Mouse (Mus musculus) kidney, postnatal 10 days (tissue): Measurements from ENCODE around the gene Rap1a.

ENCODE experiments used
- DNase-seq: peaks from one replicate; pipeline ENCODE4 v3.0.0; 2021; ENCODE audit warnings: mixed read lengths

Gene Rap1a

DNA sequence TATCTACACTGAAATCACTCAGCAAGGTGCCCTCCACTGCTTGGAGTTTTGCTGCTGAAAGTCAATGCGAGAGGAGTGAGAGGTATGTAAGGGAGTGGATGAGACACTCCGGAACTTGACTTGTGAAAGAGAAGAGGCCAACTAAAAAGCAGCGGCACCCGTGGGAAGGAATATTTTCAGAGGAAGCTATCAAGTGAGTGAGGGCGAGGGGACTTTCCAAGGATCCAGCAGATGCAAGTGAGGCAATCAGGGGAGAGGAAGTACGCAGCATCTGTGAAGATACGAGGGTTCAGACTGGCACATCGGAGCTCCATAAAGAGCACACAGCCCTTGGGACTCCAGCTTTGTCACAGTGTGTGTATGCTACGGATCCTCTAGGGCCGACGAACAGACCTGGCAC lies 2.5 kb upstream of the Rap1a start:
- DNase-seq, result no peak

DNA sequence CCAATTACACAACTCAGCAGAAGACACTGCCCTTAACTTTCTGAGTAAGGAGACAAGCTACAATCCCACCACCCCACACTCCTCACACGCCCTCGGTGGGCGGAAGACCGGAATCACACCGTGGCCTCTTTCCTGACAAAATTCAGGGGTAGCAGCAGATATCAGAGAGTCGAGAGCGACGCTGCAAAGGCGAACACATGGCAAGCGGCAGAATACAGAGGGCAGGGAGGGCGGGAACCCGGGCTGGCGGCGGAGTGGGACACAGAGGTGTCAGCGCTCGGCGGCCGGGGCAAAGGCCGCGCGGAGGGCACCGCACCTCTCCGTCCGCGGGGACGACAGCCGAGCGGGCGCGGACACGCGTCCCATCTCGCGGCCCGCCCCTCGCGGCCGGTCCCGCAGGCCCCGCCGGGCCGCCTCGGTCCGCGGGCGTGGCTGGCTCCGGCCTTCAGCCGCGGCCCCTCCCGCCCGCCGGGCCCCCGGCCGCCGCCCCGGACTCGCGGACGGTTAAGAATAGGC lies 403 bp downstream of the Rap1a start:
- peak; percentile 60 for DNase-seq

DNA sequence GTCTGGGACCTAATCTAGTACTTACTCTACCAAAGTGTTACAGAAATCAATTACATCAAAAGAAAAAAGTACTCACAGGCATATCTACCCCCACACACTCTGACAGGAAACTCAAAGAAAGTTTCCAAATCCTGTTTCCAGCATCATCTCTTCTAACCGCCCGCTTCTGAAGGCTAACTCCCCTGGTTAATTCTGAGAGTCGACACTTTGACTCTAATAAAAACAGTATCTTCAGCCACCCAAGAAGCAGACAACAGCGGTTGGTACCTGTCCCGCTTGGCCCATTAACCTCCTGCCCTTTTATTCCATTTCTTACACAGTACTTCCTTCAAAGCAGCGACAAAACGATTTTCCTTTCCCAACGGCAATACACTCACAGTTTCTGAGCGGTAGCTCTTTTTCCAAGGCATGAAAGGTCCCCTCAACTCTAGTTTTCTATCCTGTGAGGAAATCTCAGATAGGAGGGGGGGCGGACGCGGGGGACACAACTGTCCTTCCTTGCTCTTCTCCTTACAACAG lies 921 bp downstream of the Rap1a start:
- DNase-seq, result peak; percentile 51

DNA sequence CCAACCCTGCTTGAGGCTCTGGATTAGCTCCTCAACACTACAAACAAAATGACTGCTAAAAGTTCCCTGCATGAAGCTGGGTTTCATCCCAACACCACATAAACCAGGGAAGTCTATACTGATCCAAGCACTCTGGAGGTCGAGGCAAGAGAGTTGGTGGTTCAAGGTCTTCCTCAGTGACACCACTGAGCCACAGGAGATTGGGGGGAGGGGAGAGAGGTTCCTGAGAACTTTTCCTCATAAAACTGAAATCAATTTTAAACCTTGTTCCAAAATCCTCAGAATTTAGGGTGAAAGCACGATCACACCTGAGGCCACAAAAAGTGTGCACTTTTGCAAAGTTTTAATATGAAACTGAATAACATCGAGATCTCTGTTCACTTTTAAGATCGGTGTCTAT lies 1.8 kb downstream of the Rap1a start:
- DNase-seq, result no peak

DNA sequence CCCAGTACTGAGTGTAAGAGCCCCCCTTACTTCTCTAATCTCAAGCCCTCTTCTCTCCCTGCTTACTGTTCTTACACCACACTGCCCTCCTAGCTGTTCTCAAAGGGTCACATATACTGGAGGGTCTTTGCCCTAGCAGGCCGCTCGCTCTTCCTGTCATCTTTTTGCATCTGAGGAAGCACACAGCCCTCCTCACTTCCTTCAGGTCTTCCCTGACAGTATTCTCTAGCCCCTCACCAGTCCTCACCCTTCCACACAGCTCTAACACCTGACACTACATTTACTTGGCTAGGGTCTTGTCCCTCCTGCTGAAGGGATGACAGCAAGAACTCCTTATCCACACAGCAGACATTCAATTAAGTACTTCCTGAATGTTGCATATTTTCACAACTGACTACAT lies 2.4 kb downstream of the Rap1a start:
- no peak for DNase-seq

DNA sequence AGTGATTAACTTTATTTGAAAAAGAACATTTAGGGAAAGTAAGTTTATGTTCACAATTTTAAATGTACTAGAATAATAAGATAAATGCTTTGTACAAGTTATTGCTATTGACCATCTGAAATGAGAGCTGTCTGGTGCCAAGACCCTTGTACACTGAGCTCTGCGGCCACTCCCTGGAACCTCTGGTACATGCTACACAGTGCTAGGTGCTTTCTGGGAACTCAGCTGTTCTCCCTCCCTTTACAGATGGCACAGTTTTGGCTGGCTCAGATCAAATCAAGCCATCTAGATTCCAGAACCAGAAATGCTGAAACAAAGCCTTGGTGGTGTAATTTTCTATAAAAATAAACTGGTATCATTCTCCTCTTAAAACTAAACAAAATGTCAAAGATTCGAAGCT lies 3.7 kb downstream of the Rap1a start:
- no peak for DNase-seq

DNA sequence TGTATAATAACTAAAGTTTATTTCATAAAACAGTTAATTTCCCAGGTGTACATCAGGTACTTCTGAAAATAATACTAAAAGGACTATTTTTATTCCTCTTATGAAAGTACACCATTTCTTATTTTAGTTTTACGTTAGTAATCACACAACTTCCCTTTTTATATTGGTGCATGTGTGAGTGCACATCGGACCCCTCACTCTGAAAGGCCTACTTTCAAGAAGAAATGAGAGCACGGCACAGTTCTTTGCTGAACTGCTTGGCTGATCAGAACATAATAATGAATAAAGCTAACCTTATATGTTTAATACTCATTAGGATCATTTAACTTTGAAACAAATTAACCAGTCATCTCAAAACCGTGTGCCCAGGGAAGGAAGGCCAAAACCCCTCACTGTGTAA lies 4.4 kb downstream of the Rap1a start:
- DNase-seq, result no peak

DNA sequence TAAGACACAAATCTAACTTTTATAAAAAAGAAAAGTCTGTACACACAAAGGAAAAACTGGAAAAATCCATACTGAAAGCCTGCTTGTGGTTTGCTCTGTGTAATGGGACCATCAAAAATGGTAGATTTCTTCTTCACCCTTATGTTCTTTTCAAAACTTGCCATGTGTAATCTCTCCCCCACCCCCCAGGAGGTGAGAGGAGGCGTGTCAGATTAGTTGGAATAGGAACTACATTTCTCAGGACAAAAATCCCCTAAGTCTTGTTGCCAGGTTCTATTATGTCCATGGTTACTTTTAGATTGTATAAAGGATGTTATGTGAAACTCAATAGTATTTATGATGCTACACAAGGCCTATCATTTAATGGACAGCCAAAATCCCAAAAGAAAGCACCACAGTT lies 6.8 kb downstream of the Rap1a start:
- DNase-seq, result no peak

DNA sequence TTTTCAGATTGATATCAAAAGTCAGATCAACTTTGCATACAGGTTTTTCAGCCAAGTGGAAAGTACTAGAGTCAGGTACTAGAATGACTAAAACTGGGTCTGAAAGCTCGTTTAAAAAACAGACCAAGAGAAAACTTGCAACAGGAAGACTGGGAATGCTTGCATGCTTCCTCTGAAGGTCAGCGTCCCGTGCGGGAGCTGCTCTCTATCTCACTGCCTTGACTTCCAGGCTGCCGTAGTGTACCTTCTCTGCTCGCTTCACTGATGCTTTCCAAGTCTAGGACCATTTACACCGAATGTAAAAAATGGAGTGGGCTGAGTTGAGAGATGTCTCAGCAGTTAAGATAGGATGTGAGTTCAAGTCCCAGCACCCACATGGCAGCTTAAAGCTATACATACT lies 8.8 kb downstream of the Rap1a start:
- DNase-seq, result no peak

DNA sequence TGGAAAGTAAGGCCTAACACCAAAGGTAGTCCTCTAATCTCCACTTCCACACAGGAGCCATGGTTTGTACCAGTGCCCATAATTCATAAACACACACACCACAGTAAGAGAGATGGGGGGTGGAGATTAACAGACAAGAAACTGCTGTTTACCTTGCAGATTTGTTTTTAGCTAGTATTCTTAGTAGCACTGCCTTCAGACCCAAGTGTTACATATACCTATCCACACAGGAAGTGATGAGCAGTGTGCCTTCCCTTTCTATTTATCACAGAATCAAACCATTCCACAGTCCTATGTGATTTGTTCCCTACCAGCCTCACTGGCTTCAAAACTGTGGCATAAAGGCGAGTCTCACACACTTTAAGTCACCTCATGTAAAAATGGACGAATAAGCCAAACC lies 10.0 kb downstream of the Rap1a start:
- DNase-seq, result no peak

DNA sequence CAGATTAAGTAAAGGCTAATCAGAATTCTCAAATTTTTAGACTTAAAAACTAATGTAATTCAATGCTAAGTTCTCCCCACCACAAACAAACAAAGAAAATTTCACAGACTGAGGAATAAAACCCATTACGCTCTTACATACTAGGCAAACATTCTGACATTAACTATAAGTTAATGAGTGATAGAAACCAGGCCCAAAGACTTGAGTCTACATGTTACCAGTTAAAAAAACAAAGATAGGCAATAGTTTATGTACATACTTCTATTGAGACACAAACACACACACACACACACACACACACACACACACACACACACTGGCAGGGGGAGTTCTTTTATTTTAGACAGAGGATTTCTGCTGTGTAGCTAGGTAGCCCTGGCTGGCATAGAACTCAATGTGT lies 10.8 kb downstream of the Rap1a start:
- DNase-seq, result no peak

DNA sequence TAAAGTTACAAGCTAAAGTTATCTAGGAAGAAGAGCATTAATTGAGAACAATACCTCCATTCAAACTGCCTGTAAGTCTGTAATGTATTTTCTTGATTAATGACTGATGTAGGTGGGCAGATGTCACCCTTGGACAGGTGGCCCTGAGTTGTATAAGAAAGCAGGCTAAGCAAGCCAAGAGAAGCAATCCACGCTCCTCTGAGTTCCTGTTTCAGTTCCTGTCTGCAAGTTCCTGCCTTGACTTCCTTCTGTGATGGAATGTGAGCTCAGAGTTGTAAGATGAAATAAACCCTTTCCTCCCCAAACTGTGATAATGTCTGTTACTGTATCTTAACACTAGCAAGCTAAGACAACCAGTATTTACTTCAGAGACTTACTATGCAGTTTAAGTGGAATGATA lies 11.4 kb downstream of the Rap1a start:
- DNase-seq, result no peak

DNA sequence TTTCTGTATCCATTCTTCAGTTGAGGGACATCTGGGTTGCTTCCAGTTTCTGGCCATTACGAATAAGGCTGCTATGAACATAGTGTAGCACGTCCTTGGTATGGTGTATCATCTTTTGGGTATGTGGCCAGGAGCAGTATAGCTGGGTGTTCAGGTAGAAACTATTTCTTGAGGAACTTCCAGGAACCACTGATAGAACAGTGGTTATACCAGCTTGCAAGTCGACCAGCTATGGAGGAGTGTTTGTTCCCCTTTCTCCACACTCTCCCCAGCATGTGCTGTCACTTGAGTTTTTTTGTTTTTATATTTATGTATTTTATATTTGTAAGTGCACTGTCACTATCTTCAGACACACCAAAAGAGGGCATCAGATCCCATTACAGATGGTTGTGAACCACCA lies 13.8 kb downstream of the Rap1a start:
- DNase-seq, result no peak

DNA sequence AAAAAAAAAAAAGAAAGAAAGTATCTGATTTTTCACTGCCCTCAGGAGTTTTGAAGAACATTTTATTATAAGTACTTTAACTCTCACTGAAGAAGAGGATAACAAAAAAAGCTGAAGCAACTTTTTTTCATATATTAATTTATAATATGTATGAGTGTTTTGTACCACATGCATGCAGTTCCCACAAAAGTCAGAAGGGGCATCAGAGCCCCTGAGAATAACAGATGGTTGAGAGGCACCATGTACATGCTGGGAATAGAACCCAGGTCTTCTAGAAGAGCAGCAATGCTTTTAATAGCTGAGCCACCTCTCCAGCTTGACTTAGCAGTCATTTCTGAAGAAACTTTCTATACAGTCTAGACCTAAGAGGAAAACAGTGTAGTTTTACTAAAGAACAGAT lies 15.3 kb downstream of the Rap1a start:
- DNase-seq, result no peak

DNA sequence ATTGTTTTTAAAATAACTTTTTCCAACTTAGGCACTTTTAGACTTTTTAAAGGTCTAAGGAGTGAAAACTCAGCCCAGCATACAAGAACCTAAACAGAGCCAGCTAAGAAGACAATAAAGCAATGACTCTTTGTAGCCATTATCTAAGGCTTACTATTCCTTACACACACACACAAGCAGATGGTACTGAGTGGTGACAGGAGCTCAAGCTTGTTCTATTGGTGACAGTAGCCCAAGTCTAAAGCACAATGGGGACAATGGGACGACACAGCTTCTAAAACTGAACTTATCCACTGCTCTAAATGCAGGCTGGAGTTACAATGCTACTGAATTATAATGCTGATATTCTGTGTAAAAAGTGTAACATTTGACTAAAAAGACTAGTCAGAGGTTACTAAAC lies 17.3 kb downstream of the Rap1a start:
- no peak for DNase-seq

DNA sequence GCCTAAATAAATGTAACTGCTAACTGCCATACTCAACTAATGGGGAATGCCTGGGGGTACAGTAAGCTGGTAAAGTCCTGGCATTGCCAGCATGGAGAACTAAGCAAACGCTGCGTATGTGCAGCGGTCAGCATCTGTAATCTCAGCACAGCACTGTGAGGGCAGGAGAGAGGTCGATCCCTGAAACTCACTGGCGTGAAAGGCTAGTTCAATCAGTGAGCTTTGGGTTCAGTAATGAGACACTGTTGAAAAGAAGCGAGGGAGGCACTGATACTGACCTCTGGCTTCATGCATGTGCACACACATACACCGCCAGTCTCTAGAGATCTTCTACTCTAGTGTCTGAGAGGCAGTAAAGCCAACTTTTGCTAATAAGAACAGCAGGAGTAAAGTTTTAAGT lies 18.7 kb downstream of the Rap1a start:
- DNase-seq, result no peak

DNA sequence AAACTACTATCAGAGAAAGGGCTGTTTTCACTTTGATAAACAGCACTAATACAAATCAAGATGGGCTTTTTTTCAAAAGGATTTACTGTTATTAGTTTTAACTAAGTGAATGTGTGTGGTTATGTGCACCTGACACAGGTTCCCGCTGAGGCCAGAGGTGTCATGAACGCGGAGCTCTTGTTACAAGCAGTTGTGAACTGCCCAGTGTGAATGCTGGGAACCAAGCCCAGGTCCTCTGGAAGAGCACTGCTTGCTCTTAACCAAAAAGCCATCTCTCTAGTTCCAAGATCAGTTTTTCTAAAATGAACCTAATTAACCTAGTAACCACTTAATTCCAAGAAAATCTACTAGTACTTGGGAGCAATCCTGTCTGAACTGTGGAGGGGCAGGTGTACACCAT lies 23.1 kb downstream of the Rap1a start:
- DNase-seq, result no peak

DNA sequence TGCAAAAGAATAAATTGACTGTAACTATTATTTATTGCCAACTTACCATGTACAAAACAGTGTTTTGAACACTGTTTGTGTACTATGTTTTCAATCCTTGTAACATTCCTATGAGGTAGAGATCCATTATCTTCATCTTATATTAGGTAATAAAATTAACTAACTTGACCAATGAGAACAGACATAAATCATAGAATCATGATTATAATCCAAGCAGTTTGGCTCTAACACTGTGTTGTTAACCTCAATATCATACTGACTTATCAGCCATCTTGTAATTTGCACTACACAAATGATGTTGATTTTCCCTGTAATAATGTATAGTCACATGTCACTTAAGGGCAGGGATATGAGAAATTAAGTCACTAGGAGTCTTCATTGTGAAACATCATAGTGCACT lies 26.6 kb downstream of the Rap1a start:
- DNase-seq, result no peak

DNA sequence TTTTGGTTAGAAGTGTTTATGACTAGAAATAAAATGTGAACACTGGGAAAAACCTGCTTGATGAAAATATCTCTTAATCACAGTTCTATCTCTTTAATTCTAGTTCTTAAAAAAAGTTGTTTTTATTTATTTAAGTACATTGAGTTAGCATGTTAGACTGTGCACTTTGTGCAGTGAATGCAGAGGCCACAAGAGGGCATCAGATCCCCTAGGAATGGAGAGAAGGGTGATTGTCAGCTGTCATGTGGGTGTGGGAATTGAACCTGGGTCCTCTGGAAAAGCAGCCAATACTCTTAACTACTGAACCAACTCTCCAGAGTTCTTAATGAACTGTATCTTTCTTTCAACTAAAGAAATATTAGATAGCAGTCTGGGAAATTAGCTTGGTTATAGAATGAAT lies 29.6 kb downstream of the Rap1a start:
- peak; percentile 36 for DNase-seq

DNA sequence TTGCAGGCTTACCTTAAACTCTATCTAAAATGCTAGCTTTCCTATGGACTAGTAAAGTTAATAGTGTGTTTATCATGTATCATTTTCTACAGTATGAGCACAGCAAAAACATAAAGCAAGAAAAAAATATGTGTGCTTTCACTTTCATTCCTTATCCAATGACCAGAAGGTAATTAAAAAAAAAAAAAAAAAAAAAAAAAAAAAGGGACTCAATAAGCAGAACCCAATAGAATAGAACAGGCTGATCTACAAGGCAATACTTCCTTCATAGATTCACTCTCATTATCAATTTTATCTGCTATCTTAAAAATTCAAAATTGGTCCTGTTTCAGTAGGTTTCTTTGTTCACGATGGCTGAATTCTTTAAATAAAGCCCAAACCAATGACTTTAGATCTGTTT lies 30.3 kb downstream of the Rap1a start:
- no peak for DNase-seq

DNA sequence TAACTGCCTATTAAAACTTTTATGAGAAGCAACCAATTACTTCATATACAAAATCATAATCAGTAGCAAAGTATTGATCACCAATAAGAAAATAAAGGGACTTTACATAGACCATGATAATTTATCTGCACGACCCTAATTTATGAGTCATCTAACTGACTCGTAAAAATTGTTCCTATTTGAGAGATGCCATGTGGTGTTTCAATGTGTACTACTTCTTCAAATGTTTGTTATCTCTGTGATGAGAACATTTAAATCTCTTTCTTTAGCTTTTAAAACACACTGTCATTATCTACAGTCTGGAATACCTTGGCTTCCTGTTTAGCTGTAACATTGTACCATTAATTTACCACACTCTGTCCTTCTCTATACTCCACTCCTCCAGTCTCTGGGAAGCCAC lies 31.8 kb downstream of the Rap1a start:
- DNase-seq, result no peak

DNA sequence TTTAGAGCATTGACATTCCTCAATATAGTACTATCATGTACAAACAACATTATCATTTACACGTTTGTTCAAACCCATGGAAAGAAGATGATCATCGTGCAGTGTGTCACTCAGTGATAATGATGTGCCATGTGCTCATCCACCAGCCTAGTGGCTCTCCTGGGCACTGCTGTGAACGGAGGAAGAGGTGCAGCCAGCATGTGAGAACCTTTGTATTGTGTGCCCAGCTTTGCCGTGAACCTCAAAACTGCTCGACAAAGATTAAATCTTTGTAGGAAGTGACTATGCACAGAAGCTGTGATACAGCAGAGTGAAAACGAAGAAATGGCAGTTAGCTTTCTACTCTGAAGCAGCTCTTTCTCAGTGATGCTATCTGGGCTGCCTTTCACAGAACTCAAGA lies 32.6 kb downstream of the Rap1a start:
- no peak for DNase-seq

DNA sequence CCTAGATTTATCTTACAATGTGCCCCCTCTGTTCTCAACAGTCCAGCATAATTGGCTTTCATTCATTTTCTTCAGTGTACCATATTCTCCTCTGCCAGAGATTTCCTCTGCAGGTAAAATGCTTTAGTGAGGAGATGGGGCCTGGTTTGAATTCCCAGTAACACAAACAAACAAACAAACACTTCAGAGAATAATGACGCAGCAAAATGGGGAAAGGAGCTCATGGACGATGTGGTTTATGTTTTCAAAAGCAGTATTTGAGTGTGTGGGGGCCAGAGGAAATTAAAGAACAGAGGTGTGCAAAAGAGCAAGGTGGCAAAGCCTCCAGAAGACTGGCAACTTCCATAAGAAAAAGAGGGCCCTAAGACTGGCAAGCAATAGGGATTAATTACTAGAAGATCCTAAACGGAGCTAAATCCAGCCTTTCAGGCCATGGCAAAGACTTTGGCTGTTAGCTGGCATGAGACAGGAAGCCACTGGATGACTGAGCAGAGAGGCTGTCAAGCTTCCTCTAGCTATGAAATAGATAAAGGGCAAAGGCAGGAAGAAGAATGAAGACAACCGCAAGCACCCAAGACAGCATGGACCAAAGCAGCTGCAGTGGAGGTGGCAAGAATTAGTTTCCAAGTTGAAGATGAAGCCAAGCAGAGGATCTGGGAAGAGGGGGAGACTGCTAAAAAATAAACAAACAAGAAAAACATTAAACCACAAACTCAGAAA lies 37.8 kb downstream of the Rap1a start:
- DNase-seq, result no peak

DNA sequence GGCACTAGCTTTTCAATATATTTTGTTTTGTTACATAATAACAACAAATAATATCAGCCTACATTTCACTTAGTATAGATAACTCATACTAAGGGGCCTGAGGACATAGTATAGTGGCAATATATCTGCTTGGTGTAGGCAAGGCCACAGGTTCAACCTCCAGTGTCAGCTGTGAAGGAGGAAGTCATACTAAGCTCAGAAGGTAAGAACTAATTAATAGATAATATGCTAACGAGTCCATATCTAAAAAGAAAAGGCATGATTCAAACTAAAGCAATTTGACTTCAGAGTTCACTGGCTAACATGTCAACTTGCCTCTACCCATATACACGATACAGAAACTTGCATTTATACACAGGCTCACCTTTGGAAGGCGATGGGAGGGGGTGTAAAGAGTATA lies 41.1 kb downstream of the Rap1a start:
- no peak for DNase-seq

DNA sequence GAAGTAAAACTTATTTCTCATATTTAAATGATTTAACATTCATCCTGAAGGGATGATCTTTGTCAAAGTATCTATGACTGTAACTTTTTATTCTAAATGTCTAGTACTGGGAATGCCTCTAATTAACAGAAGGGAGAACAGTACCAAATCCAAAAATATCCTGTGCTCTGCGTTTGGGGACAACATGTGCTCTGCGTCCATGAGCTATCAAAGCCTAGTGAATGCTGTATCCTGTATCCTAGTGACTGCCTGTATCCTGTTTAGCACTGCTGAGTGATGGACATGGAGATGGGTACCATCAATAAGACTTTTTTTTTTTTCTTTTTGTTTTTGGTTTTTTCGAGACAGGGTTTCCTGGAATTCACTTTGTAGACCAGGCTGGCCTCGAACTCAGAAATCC lies 42.5 kb downstream of the Rap1a start:
- DNase-seq, result no peak
